Mouse (Mus musculus): ENCODE results near the gene Gas2l2.

Gene Gas2l2

GRCm38 (mm10) chr11:83397626-83398025 is 31.6 kb downstream of the Gas2l2 start:
- in situ Hi-C loops (cut with MboI, MseI) = no loop called here

GRCm38 (mm10) chr11:83394802-83395439 is 34.3 kb downstream of the Gas2l2 start:
- in situ Hi-C loops (cut with MboI, MseI) = no loop called here

- in situ Hi-C loops (cut with MboI, MseI) = no loop called here
Observed at GRCm38 (mm10) chr11:83393062-83393461, 36.2 kb downstream of the Gas2l2 start.

GRCm38 (mm10) chr11:83383532-83383887 is 45.7 kb downstream of the Gas2l2 start:
- in situ Hi-C loops (cut with MboI, MseI) = no loop called here

GRCm38 (mm10) chr11:83382876-83383531 is 46.3 kb downstream of the Gas2l2 start:
- in situ Hi-C loops (cut with MboI, MseI) = no loop called here

- in situ Hi-C loops (cut with MboI, MseI) = no loop called here
Observed at GRCm38 (mm10) chr11:83379745-83380341, 49.4 kb downstream of the Gas2l2 start.
